Mouse (Mus musculus): ENCODE measurements around the gene Dhrs13. TPM values are rescaled to one million over a fixed set of nuclear protein-coding genes. Genes with fewer than 3 reads are reported as not detected.
A peak's percentile ranks its signal among the peaks of the same experiment; 100 is the strongest.

Gene Dhrs13
- polyA plus RNA-seq (2015; fragmentation: Nextera tagmentation; extraction: Ambion mirVana), result 48.2 and 55.3 TPM in 2 replicates

DNA sequence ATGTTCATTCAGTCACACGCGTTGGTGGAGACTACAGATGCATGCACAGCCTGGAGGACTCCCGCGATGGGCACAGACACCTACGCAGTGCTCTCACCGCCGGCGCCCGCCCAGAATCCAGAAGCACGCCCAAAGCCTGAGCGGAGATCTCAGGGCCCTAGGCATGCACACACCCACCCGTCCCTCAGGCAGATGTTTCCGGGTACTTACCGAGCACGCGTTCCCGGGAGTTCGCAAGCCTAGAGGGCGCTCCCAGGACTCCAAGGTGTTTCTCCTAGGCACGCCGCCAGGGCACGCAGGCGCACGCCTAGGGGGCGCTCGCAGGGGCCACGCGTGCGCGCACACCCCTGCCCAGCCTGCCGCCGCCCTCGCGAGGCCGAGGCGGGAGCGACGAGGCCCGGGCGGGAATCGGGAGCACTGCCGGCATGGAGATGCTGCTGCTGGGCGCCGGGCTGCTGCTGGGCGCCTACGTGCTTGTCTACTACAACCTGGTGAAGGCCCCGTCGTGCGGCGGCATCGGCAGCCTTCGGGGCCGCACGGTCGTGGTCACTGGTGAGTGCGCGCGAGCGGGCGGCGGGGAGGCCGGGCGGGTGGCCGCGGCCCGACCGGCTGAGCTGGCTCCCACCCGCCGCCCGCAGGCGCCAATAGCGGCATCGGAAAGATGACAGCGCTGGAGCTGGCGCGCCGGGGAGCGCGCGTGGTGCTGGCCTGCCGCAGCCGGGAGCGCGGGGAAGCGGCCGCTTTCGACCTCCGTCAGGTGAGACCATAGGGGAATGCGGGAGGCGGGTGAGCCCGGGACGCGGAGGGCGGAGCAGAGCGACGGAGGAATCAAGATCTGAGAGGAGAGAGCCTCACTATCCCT is at the start of gene Dhrs13:
Gene Dhrs13, plus strand, starts transcription at position 334 of the 862 bp plus-strand sequence.
- H3K4me3 ChIP-seq (replicated peaks), result peak within 1 kb of the TSS; percentile 82
- H3K9ac ChIP-seq (replicated peaks), result peak within 1 kb of the TSS; percentile 95
- under 1% methylated on average over 95 of the region's 96 CpGs for WGBS
- H3K27ac ChIP-seq (replicated peaks), result peak within 1 kb of the TSS; percentile 97
- peak; percentile 92 for ATAC-seq (ENCODE audit: low FRiP score)
- H3K4me2 ChIP-seq, result peak within 1 kb of the TSS; percentile 79
- H3K4me1 ChIP-seq, result peaks cover 44% of the 10 kb centered on the region
- peaks cover 32% of the 10 kb centered on the region for H3K36me3 ChIP-seq
- H3K27me3 ChIP-seq (replicated peaks), result no peaks in the 10 kb centered on the region
- H3K9me3 ChIP-seq (replicated peaks), result no peaks in the 10 kb centered on the region

DNA sequence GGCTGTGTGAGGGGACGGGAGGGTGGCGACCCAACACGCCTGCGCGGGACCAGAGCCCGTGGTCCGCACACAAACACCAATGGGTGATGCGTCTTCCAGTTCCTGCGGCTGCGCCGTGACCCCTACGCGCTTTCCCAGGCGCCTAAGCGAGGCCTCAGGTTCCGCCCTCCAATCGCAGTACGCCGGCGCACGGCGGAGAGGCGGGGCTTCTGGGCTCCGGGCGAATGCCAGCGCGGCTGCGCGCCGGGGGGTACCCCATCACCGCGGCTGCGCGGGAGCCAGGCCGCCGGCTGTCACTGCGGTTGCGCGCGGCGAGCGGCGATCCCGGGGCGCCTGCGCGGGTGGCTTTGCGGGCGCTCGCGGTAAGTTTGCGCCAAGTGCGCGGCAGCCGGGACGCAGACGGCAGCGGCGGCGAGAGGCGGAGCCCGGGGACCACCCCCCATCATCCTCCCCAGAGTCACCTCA is 49.6 kb upstream of the Dhrs13 start, which contains the start of gene Phf12:
Gene Phf12, plus strand, starts transcription at position 314 of the 465 bp plus-strand sequence.
- peaks cover 31% of the 10 kb centered on the region for H3K4me1 ChIP-seq
- H3K9ac ChIP-seq (replicated peaks), result peak within 1 kb of the TSS; percentile 94
- peaks cover 8% of the 10 kb centered on the region; the same call in 1 of the 2 replicates for H3K27me3 ChIP-seq (replicated peaks)
- peaks cover 12% of the 10 kb centered on the region for H3K36me3 ChIP-seq
- H3K27ac ChIP-seq (replicated peaks), result peak within 1 kb of the TSS; percentile 98
- H3K9me3 ChIP-seq (replicated peaks), result no peaks in the 10 kb centered on the region
- H3K4me2 ChIP-seq, result peak within 1 kb of the TSS; percentile 87
- under 1% methylated on average over 62 of the region's 62 CpGs for WGBS
- peak within 1 kb of the TSS; percentile 85 for H3K4me3 ChIP-seq (replicated peaks)
- ATAC-seq (ENCODE audit: low FRiP score), result peak; percentile 92

DNA sequence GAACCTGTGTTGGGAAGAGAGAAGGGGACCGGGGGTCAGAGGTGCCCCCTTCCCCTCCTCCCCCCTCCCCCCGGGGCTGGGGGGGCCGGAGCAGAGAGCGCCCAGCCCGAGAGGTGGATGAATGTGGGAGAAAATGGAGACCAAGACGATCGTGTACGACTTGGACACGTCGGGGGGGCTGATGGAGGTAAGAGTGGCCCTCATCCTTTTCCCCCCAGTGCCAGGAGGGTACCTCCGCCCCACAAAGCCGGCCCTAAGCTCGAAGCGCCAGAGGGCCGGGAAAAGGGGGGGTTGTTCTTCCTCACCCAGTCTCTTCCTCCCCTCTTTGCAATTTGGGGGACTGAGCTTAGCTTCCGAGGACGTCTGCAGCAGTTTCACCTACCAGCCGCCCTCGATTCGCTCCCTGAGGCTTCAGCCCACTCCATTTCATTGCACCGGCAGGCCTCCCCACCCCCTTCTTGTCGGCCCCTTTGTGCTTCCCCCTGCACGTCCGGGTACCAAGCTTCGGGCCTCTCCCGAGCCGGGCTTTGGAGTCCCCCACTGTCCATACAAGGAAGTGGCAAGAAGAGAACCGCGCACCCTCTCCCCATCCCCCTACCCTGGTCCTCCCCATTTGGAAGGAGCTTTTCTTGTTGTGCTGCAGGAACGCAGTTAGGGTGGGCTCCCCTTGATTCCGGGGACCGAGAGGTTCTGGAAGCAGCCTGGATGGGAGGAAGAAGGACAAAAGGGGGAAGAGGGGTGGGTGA is 48.7 kb upstream of the Dhrs13 start:
- no peak for ATAC-seq (ENCODE audit: low FRiP score)
- peak overlapping the region; percentile 85 for H3K4me3 ChIP-seq (replicated peaks)
- H3K36me3 ChIP-seq, result peaks cover 7% of the 10 kb centered on the region; the same call in 1 of the 2 replicates
- peak overlapping the region; percentile 94 for H3K9ac ChIP-seq (replicated peaks)
- H3K4me2 ChIP-seq, result peak overlapping the region; percentile 87
- peaks cover 31% of the 10 kb centered on the region for H3K4me1 ChIP-seq
- no peaks in the 10 kb centered on the region for H3K9me3 ChIP-seq (replicated peaks)
- H3K27me3 ChIP-seq (replicated peaks), result 0 out of 2 replicates have a peak, but pooled peaks cover under 1% of the 10 kb centered on the region
- peak overlapping the region; percentile 91 for H3K27ac ChIP-seq (replicated peaks)
- WGBS, result 0% methylated on average over 28 of the region's 32 CpGs

DNA sequence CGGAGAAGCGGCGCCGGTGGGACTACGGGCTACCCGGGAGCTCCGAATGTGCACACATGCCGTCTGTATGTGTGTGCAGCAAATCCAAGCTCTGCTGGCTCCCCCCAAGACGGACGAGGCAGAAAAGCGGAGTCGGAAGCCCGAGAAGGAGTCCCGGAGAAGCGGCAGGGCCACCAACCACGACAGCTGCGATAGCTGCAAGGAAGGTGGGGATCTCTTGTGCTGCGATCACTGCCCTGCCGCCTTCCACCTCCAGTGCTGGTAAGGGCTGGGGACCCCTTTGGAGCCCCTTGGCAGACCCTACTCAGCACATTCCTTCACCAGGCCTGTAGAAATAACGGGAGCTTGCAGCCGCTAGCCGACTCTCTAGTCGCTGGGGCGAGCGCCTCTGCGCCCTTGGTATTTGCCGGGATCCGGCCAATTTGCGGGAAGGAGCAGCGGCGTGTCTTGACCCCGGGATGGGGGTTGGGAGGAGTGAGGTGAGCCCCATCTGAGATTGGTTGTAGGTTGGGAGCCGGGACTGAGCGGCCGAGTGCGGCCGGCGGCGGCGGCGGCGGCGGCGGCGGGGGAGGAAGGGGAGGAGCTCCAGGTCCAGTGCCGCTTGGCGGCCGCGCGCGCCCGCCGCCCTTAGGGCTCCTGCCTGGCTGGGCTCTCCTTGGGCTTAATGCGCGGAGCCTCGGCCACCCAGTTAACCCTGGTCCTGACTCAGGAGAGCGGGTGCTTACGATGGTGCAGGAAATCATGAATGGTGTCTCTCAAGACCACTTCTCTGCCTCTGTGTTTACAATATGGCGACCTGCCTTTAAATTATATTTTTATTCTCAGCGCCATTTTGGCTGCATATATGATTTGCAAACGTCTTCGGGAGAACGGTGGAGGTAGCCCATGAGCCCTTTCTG is 47.9 kb upstream of the Dhrs13 start:
- ATAC-seq (ENCODE audit: low FRiP score), result no peak
- peaks cover 10% of the 10 kb centered on the region for H3K36me3 ChIP-seq
- H3K9ac ChIP-seq (replicated peaks), result peak overlapping the region; percentile 94
- no peaks in the 10 kb centered on the region for H3K9me3 ChIP-seq (replicated peaks)
- peaks cover 31% of the 10 kb centered on the region for H3K4me1 ChIP-seq
- H3K4me2 ChIP-seq, result peak overlapping the region; percentile 87
- H3K27ac ChIP-seq (replicated peaks), result peak overlapping the region; percentile 91
- peak overlapping the region; percentile 85 for H3K4me3 ChIP-seq (replicated peaks)
- WGBS, result under 1% methylated on average over 57 of the region's 63 CpGs
- H3K27me3 ChIP-seq (replicated peaks), result no peaks in the 10 kb centered on the region

DNA sequence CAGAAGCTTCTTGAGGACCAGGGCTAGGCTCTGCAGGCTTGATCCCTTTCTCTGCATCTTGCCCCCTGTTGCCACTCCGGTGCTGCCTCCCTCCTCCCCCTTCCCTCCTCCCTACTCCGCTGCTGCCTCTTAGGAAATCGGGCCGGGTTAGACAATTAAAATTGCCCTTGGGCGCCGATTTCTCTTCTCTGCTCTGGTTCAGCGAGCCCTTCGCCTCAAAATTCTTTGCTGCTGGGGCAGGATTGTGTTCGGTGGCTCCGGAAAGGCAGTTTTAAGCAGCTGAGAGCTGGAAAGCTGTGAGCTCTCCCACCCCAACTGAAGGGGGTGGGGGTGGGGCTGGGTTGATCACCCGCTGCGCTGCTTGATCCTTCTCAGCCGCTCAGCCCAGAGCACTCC is 47.2 kb upstream of the Dhrs13 start:
- Histone ChIP-seq H3K27ac (replicated peaks) (peak overlapping the region; percentile 91), H3K27me3 (replicated peaks) (no peaks in the 10 kb centered on the region), H3K9ac (replicated peaks) (peak overlapping the region; percentile 94), H3K9me3 (replicated peaks) (no peaks in the 10 kb centered on the region), H3K4me1 (peaks cover 31% of the 10 kb centered on the region), H3K4me2 (peak overlapping the region; percentile 87), H3K4me3 (replicated peaks) (peak overlapping the region; percentile 85), H3K36me3 (peaks cover 15% of the 10 kb centered on the region)
- WGBS, result 0% methylated on average over 13 of the region's 13 CpGs
- ATAC-seq (ENCODE audit: low FRiP score), result no peak

GRCm38 (mm10) chr11:77985541-77986065 is 46.5 kb upstream of the Dhrs13 start:
- peaks cover 18% of the 10 kb centered on the region for H3K36me3 ChIP-seq
- H3K27ac ChIP-seq (replicated peaks), result peak overlapping the region; percentile 91
- peak overlapping the region; percentile 94 for H3K9ac ChIP-seq (replicated peaks)
- WGBS, result 86% methylated on average over 3 of the region's 3 CpGs
- H3K4me2 ChIP-seq, result peak overlapping the region; percentile 87
- no peaks in the 10 kb centered on the region for H3K27me3 ChIP-seq (replicated peaks)
- peak overlapping the region; percentile 85 for H3K4me3 ChIP-seq (replicated peaks)
- H3K4me1 ChIP-seq, result peaks cover 25% of the 10 kb centered on the region
- no peaks in the 10 kb centered on the region for H3K9me3 ChIP-seq (replicated peaks)
- no peak for ATAC-seq (ENCODE audit: low FRiP score)

- no peak for ATAC-seq (ENCODE audit: low FRiP score)
- Histone ChIP-seq H3K27me3 (replicated peaks) (no peaks in the 10 kb centered on the region), H3K4me2 (no peak overlapping the region), H3K27ac (replicated peaks) (no peak overlapping the region), H3K9me3 (replicated peaks) (no peaks in the 10 kb centered on the region), H3K9ac (replicated peaks) (no peak overlapping the region), H3K4me3 (replicated peaks) (no peak overlapping the region), H3K36me3 (peaks cover 22% of the 10 kb centered on the region), H3K4me1 (peaks cover 17% of the 10 kb centered on the region)
- WGBS, result 94% methylated on average over 13 of the region's 13 CpGs
Observed at GRCm38 (mm10) chr11:77989071-77989690, 42.9 kb upstream of the Dhrs13 start.

GRCm38 (mm10) chr11:77995556-77995955 is 36.5 kb upstream of the Dhrs13 start:
- Histone ChIP-seq H3K4me1 (no peaks in the 10 kb centered on the region), H3K9ac (replicated peaks) (no peak overlapping the region), H3K27me3 (replicated peaks) (no peaks in the 10 kb centered on the region), H3K9me3 (replicated peaks) (no peaks in the 10 kb centered on the region), H3K4me3 (replicated peaks) (no peak overlapping the region), H3K4me2 (no peak overlapping the region), H3K27ac (replicated peaks) (no peak overlapping the region), H3K36me3 (peaks cover 3% of the 10 kb centered on the region; the same call in 1 of the 2 replicates)
- no peak for ATAC-seq (ENCODE audit: low FRiP score)
- 74% methylated on average over 1 of the region's 1 CpGs for WGBS

- no peak overlapping the region for H3K9ac ChIP-seq (replicated peaks)
- no peaks in the 10 kb centered on the region for H3K27me3 ChIP-seq (replicated peaks)
- no peak overlapping the region for H3K4me3 ChIP-seq (replicated peaks)
- WGBS, result 96% methylated on average over 5 of the region's 5 CpGs
- peaks cover 3% of the 10 kb centered on the region; the same call in 1 of the 2 replicates for H3K4me1 ChIP-seq
- H3K27ac ChIP-seq (replicated peaks), result no peak overlapping the region
- no peak for ATAC-seq (ENCODE audit: low FRiP score)
- H3K36me3 ChIP-seq, result peaks cover 47% of the 10 kb centered on the region
- no peak overlapping the region for H3K4me2 ChIP-seq
- no peaks in the 10 kb centered on the region for H3K9me3 ChIP-seq (replicated peaks)
Observed at GRCm38 (mm10) chr11:78006446-78006845, 25.6 kb upstream of the Dhrs13 start.

- Histone ChIP-seq H3K36me3 (peaks cover 83% of the 10 kb centered on the region), H3K4me3 (replicated peaks) (no peak overlapping the region), H3K9ac (replicated peaks) (no peak overlapping the region), H3K4me1 (no peaks in the 10 kb centered on the region), H3K9me3 (replicated peaks) (no peaks in the 10 kb centered on the region), H3K27me3 (replicated peaks) (no peaks in the 10 kb centered on the region), H3K4me2 (no peak overlapping the region), H3K27ac (replicated peaks) (no peak overlapping the region)
- ATAC-seq (ENCODE audit: low FRiP score), result peak; percentile 65; the same call in 1 of the 2 replicates
- WGBS, result 19% methylated on average over 4 of the region's 4 CpGs
Observed at GRCm38 (mm10) chr11:78019676-78020075, 12.4 kb upstream of the Dhrs13 start.
